Mouse (Mus musculus) MEL (cell line): Measurements from ENCODE around the gene Ckmt1. TPM values are rescaled to one million over a fixed set of nuclear protein-coding genes. Genes with fewer than 3 reads are reported as not detected.

Experiments used
- DNase-seq: peaks from one replicate; pipeline ENCODE4 v3.0.0; 2011; ENCODE audit warnings: low read depth, low spot score
- H3K27ac ChIP-seq: 2 replicates; pipeline ENCODE4 v1.5.1; 2012; ENCODE audit warnings: low read depth, mild to moderate bottlenecking, control low read depth, low read length, moderate library complexity; ENCODE audit not compliant: control insufficient read depth
- H3K27me3 ChIP-seq, 2 experiments: fragments of 150-350 bp in 1 of 2; sonication (generic) in 1 of 2; 2 replicates each; pipeline ENCODE4 v1.6.1; 2012; ENCODE audit warnings: low read length in 2 of 2, mild to moderate bottlenecking in 2 of 2, improper control_type of control experiment in 1 of 2, moderate library complexity in 1 of 2; ENCODE audit not compliant: insufficient read depth in 2 of 2, control insufficient read depth in 1 of 2
- H3K36me3 ChIP-seq, 2 experiments: 2 replicates each; pipeline ENCODE4 v1.6.1; 2012 to 2014; ENCODE audit warnings: low read length in 2 of 2, improper control_type of control experiment in 1 of 2, inconsistent platforms in 1 of 2, mild to moderate bottlenecking in 1 of 2; ENCODE audit not compliant: insufficient read depth in 2 of 2, control insufficient read depth in 1 of 2
- H3K4me1 ChIP-seq, 2 experiments: fragments of 150-350 bp in 1 of 2; sonication (generic) in 1 of 2; 2 replicates each; pipeline ENCODE4 v1.6.1; 2012; ENCODE audit warnings: low read length in 2 of 2, improper control_type of control experiment in 1 of 2, mild to moderate bottlenecking in 1 of 2; ENCODE audit not compliant: insufficient read depth in 2 of 2, control insufficient read depth in 1 of 2
- H3K4me3 ChIP-seq, 2 experiments: fragments of 150-350 bp in 1 of 2; sonication (generic) in 1 of 2; 2 replicates each; pipeline ENCODE4 v1.5.1; 2012; ENCODE audit warnings: low read depth in 2 of 2, low read length in 2 of 2, mild to moderate bottlenecking in 2 of 2, moderate library complexity in 2 of 2, control low read depth in 1 of 2, improper control_type of control experiment in 1 of 2; ENCODE audit not compliant: control insufficient read depth in 1 of 2, insufficient read depth in 1 of 2
- H3K79me2 ChIP-seq: 2 replicates; pipeline ENCODE4 v1.6.1; 2012; ENCODE audit warnings: mild to moderate bottlenecking, low read length, moderate library complexity; ENCODE audit not compliant: control insufficient read depth, poor library complexity, insufficient read depth
- H3K9ac ChIP-seq: 2 replicates; pipeline ENCODE4 v1.6.1; 2012; ENCODE audit warnings: low read depth, mild to moderate bottlenecking, control low read depth, low read length, moderate library complexity; ENCODE audit not compliant: control insufficient read depth, poor library complexity, severe bottlenecking
- H3K9me3 ChIP-seq: fragments of 150-350 bp; sonication (generic); replicated peaks from 2 replicates; pipeline ENCODE4 v1.6.1; 2012; ENCODE audit warnings: mild to moderate bottlenecking, low read length, improper control_type of control experiment, moderate library complexity; ENCODE audit not compliant: insufficient read depth
- CTCF ChIP-seq, 3 experiments: IDR thresholded peaks in 2 of 3; conservative IDR thresholded peaks in 1 of 3; 2 replicates each; pipeline ENCODE4 v1.5.1; 2011 to 2012; ENCODE audit warnings: low read length in 3 of 3, low read depth in 2 of 3, mild to moderate bottlenecking in 2 of 3, improper control_type of control experiment in 1 of 3, inconsistent platforms in 1 of 3, mixed read lengths in 1 of 3, moderate library complexity in 1 of 3; ENCODE audit not compliant: control insufficient read depth in 1 of 3, insufficient read depth in 1 of 3, poor library complexity in 1 of 3, severe bottlenecking in 1 of 3
- E2F4 ChIP-seq: IDR thresholded peaks from 2 replicates; pipeline ENCODE4 v1.6.1; 2011; ENCODE audit warnings: low read depth, low read length, improper control_type of control experiment, borderline replicate concordance
- ELF1 ChIP-seq: IDR thresholded peaks from 2 replicates; pipeline ENCODE4 v1.6.1; 2014; ENCODE audit warnings: low read depth, mild to moderate bottlenecking, inconsistent platforms, low read length, improper control_type of control experiment, moderate library complexity
- EP300 ChIP-seq, 2 experiments: IDR thresholded peaks; 2 replicates each; pipeline ENCODE4 v1.6.1; 2011; ENCODE audit warnings: improper control_type of control experiment in 2 of 2, low read length in 2 of 2, low read depth in 1 of 2, mild to moderate bottlenecking in 1 of 2
- ETS1 ChIP-seq: IDR thresholded peaks from 2 replicates; pipeline ENCODE4 v1.6.1; 2012; ENCODE audit warnings: low read depth, mild to moderate bottlenecking, inconsistent platforms, low read length, improper control_type of control experiment, moderate library complexity
- GABPA ChIP-seq: IDR thresholded peaks from 2 replicates; pipeline ENCODE4 v1.6.1; 2012; ENCODE audit warnings: low read depth, mild to moderate bottlenecking, inconsistent platforms, low read length, improper control_type of control experiment, moderate library complexity
- HCFC1 ChIP-seq: IDR thresholded peaks from 2 replicates; pipeline ENCODE4 v1.6.1; 2012; ENCODE audit warnings: low read depth, mild to moderate bottlenecking, inconsistent platforms, low read length, improper control_type of control experiment, moderate library complexity
- JUND ChIP-seq: IDR thresholded peaks from 2 replicates; pipeline ENCODE4 v1.6.1; 2011; ENCODE audit warnings: low read depth, mild to moderate bottlenecking, improper control_type of control experiment, low read length
- MAFK ChIP-seq: IDR thresholded peaks from 2 replicates; pipeline ENCODE4 v1.6.1; 2011; ENCODE audit warnings: low read depth, mild to moderate bottlenecking, low read length, improper control_type of control experiment, borderline replicate concordance
- MAZ ChIP-seq: IDR thresholded peaks from 2 replicates; pipeline ENCODE4 v1.6.1; 2012; ENCODE audit warnings: low read depth, mild to moderate bottlenecking, inconsistent platforms, low read length, improper control_type of control experiment
- MXI1 ChIP-seq: IDR thresholded peaks from 2 replicates; pipeline ENCODE4 v1.6.1; 2011; ENCODE audit warnings: mild to moderate bottlenecking, low read depth, low read length, improper control_type of control experiment
- MYB ChIP-seq: IDR thresholded peaks from 2 replicates; pipeline ENCODE4 v1.6.1; 2011; ENCODE audit warnings: mild to moderate bottlenecking, low read depth, low read length, improper control_type of control experiment
- MYC ChIP-seq: IDR thresholded peaks from 2 replicates; pipeline ENCODE4 v1.6.1; 2011; ENCODE audit warnings: low read depth, mild to moderate bottlenecking, low read length, improper control_type of control experiment, moderate library complexity
- NELFE ChIP-seq: IDR thresholded peaks from 2 replicates; pipeline ENCODE4 v1.6.1; 2011; ENCODE audit warnings: low read depth, low read length, improper control_type of control experiment
- NRF1 ChIP-seq: IDR thresholded peaks from 2 replicates; pipeline ENCODE4 v1.6.1; 2014; ENCODE audit warnings: low read depth, mild to moderate bottlenecking, inconsistent platforms, low read length, improper control_type of control experiment, moderate library complexity; ENCODE audit not compliant: poor library complexity, insufficient read depth, severe bottlenecking
- RAD21 ChIP-seq: IDR thresholded peaks from 2 replicates; pipeline ENCODE4 v1.6.1; 2011; ENCODE audit warnings: mild to moderate bottlenecking, low read depth, low read length, improper control_type of control experiment
- RCOR1 ChIP-seq: IDR thresholded peaks from 2 replicates; pipeline ENCODE4 v1.6.1; 2012; ENCODE audit warnings: low read depth, mild to moderate bottlenecking, inconsistent platforms, low read length, improper control_type of control experiment
- SIN3A ChIP-seq: IDR thresholded peaks from 2 replicates; pipeline ENCODE4 v1.6.1; 2012; ENCODE audit warnings: low read length, improper control_type of control experiment, inconsistent platforms
- SMC3 ChIP-seq: IDR thresholded peaks from 2 replicates; pipeline ENCODE4 v1.6.1; 2011; ENCODE audit warnings: low read depth, low read length, improper control_type of control experiment
- TBP ChIP-seq: IDR thresholded peaks from 2 replicates; pipeline ENCODE4 v1.8.0; 2011; ENCODE audit warnings: low read depth, low read length, improper control_type of control experiment
- TCF12 ChIP-seq: IDR thresholded peaks from 2 replicates; pipeline ENCODE4 v1.6.1; 2014; ENCODE audit warnings: low read depth, mild to moderate bottlenecking, inconsistent platforms, low read length, improper control_type of control experiment, moderate library complexity
- UBTF ChIP-seq: IDR thresholded peaks from 2 replicates; pipeline ENCODE4 v1.6.1; 2012; ENCODE audit warnings: low read depth, mild to moderate bottlenecking, inconsistent platforms, low read length, improper control_type of control experiment, moderate library complexity, borderline replicate concordance; ENCODE audit not compliant: insufficient read depth
- USF1 ChIP-seq: IDR thresholded peaks from 2 replicates; pipeline ENCODE4 v1.6.1; 2014; ENCODE audit warnings: low read depth, mild to moderate bottlenecking, inconsistent platforms, low read length, improper control_type of control experiment, moderate library complexity
- ZC3H11A ChIP-seq: IDR thresholded peaks from 2 replicates; pipeline ENCODE4 v1.6.1; 2012; ENCODE audit warnings: low read depth, mild to moderate bottlenecking, inconsistent platforms, low read length, improper control_type of control experiment
- ZKSCAN1 ChIP-seq: IDR thresholded peaks from 2 replicates; pipeline ENCODE4 v1.6.1; 2012; ENCODE audit warnings: low read depth, mild to moderate bottlenecking, inconsistent platforms, low read length, improper control_type of control experiment, moderate library complexity
- polyA plus RNA-seq, 2 experiments: library from polyadenylated mRNA; stranded (reverse) in 1 of 2; unstranded in 1 of 2; fragments of >175 nt in 1 of 2; fragments of >200 nt in 1 of 2; gene quantifications; 2 replicates each; pipeline versions ENCODE4 v1.2.1 to v1.2.4; 2012; ENCODE audit warnings: low replicate concordance in 2 of 2, low read depth in 1 of 2; ENCODE audit not compliant: insufficient read length in 2 of 2, insufficient read depth in 1 of 2, missing spikeins in 1 of 2
- total RNA-seq: library from RNA; depleted of rRNA; stranded (reverse); fragments of 300-350 nt; gene quantifications from 2 replicates; pipeline ENCODE4 v1.2.3, GENCODE M21; 2012

The Ckmt1 gene
- total and polyA plus RNA-seq, 3 experiments = not detected

- Histone ChIP-seq H3K27me3 (peaks cover 5 to 12% of the 10 kb centered on the region in 2 experiments), H3K27ac (no peak overlapping the region)
- TF ChIP-seq MXI1 (no peak), MAZ (no peak), ELF1 (no peak), CTCF (IDR thresholded peaks at IDR 0.05 in 2 of 3, conservative IDR thresholded peaks at IDR 0.05 in 1 of 3; ENCODE audit: control insufficient read depth in 1 of 3, insufficient read depth in 1 of 3, low read depth in 2 of 3, low read length in 3 of 3, poor library complexity in 1 of 3, severe bottlenecking in 1 of 3) (no peak), RAD21 (no peak), TCF12 (no peak)
These were observed 6.1 kb downstream of the Ckmt1 start for GRCm38 (mm10) chr2:121363656-121364055.

GRCm38 (mm10) chr2:121368831-121369230 is 11.3 kb downstream of the Ckmt1 start:
- Histone ChIP-seq H3K4me1 (no peaks in the 10 kb centered on the region), H3K27me3 (peaks cover 5 to 6% of the 10 kb centered on the region in 2 experiments; a peak in 3 of 4 replicates), H3K9ac (no peak overlapping the region), H3K27ac (no peak overlapping the region), H3K79me2 (no peaks in the 10 kb centered on the region), H3K9me3 (no peaks in the 10 kb centered on the region), H3K36me3 (no peaks in the 10 kb centered on the region), H3K4me3 (no peak overlapping the region)
- no peak for DNase-seq
- TF ChIP-seq USF1 = no peak
- no peak for TF ChIP-seq ETS1
- no peak for TF ChIP-seq MYB
- TF ChIP-seq SIN3A = no peak
- TF ChIP-seq NRF1 = no peak
- TF ChIP-seq EP300 (IDR thresholded peaks at IDR 0.05; ENCODE audit: low read depth in 1 of 2, low read length in 2 of 2) = no peak
- no peak for TF ChIP-seq SMC3
- TF ChIP-seq ZKSCAN1 = no peak
- TF ChIP-seq MXI1 = no peak
- TF ChIP-seq GABPA = no peak

More at GRCm38 (mm10) chr2:121363656-121364055, 6.1 kb downstream of the Ckmt1 start:
- Histone ChIP-seq H3K9ac (no peak overlapping the region), H3K4me1 (no peaks in the 10 kb centered on the region), H3K79me2 (no peaks in the 10 kb centered on the region), H3K9me3 (no peaks in the 10 kb centered on the region), H3K4me3 (no peak overlapping the region), H3K36me3 (no peaks in the 10 kb centered on the region)
- no peak for DNase-seq

GRCm38 (mm10) chr2:121370921-121371320 is 13.4 kb downstream of the Ckmt1 start:
- no peak overlapping the region for H3K9ac ChIP-seq
- H3K27me3 ChIP-seq = peaks cover 3 to 6% of the 10 kb centered on the region in 2 experiments
- no peak overlapping the region for H3K27ac ChIP-seq
- no peaks in the 10 kb centered on the region for H3K4me1 ChIP-seq
- TF ChIP-seq MYC (no peak), JUND (no peak), MYB (no peak), TBP (no peak), MAFK (no peak), RCOR1 (no peak), USF1 (no peak), SIN3A (no peak), ZC3H11A (no peak), EP300 (IDR thresholded peaks at IDR 0.05; ENCODE audit: low read depth in 1 of 2, low read length in 2 of 2) (no peak), UBTF (no peak), E2F4 (no peak), HCFC1 (no peak), GABPA (no peak), RAD21 (no peak), MXI1 (no peak), NELFE (no peak)
- no peaks in the 10 kb centered on the region for H3K36me3 ChIP-seq
- no peaks in the 10 kb centered on the region for H3K79me2 ChIP-seq
- no peak for DNase-seq
- no peaks in the 10 kb centered on the region for H3K9me3 ChIP-seq
- no peak overlapping the region for H3K4me3 ChIP-seq
